Mouse (Mus musculus): ENCODE measurements around the gene Plpp2. TPM values are rescaled to one million over a fixed set of nuclear protein-coding genes. Genes with fewer than 3 reads are reported as not detected.

Plpp2 gene
- total and polyA plus RNA-seq, 3 experiments = 11.5 to 19.3 (median 13.9) TPM

GRCm38 (mm10) chr10:79554330-79555237 lies 21.0 kb upstream of the Plpp2 start, which contains the start of gene Mier2:
Gene Mier2, minus strand, starts transcription at chr10:79555199.
- Histone ChIP-seq H3K79me2 (replicated peaks; ENCODE audit: control insufficient read depth, extremely low read depth, insufficient read depth, poor library complexity, severe bottlenecking) (peaks cover 6% of the 10 kb centered on the region), H3K27me3 (replicated peaks) (peaks cover 17% of the 10 kb centered on the region), H3K4me1 (ENCODE audit: control insufficient read depth in 1 of 2, insufficient read depth in 2 of 2) (peaks cover 11 to 28% of the 10 kb centered on the region in 2 experiments), H3K27ac (ENCODE audit: insufficient read depth, low read depth) (no peak within 1 kb of the TSS), H3K9me3 (replicated peaks; ENCODE audit: low read length) (peaks cover 7% of the 10 kb centered on the region), H3K4me3 (replicated peaks in 1 of 3; ENCODE audit: low read depth in 2 of 3, low read length in 2 of 3, poor library complexity in 1 of 3) (peak within 1 kb of the TSS; percentile 71 to 93 (median 91)), H3K9ac (ENCODE audit: insufficient read depth, low read depth) (peak within 1 kb of the TSS; percentile 67), H3K36me3 (replicated peaks in 1 of 2; ENCODE audit: control insufficient read depth in 1 of 2, insufficient read depth in 1 of 2, low read length in 1 of 2) (peaks cover 6 to 24% of the 10 kb centered on the region in 2 experiments), H3K4me2 (ENCODE audit: insufficient read depth, low read depth, poor library complexity, severe bottlenecking) (peak within 1 kb of the TSS; percentile 87)
- dilution Hi-C loops (cut with MboI; ENCODE audit: extremely low pct_ligation_motif_present, extremely low pct_unique_long_range_greater_than_20kb, low sequenced_read_pairs) = no loop called here
- TF ChIP-seq SMC3 (IDR thresholded peaks at IDR 0.05; ENCODE audit: low read depth, low read length) (no peak), MXI1 (IDR thresholded peaks at IDR 0.05; ENCODE audit: low read depth, low read length) (peak; percentile 29; the same call in 1 of the 2 replicates), RAD21 (IDR thresholded peaks at IDR 0.05; ENCODE audit: low read depth, low read length) (no peak), HCFC1 (IDR thresholded peaks at IDR 0.05; ENCODE audit: low read depth, low read length) (peak; percentile 34; the same call in 1 of the 2 replicates), NRF1 (IDR thresholded peaks at IDR 0.05; ENCODE audit: low read depth, low read length) (peak; percentile 81), ZMIZ1 (IDR thresholded peaks at IDR 0.05; ENCODE audit: low read depth, low read length) (peak; percentile 53; the same call in 1 of the 2 replicates), POLR2A (IDR thresholded peaks at IDR 0.05; ENCODE audit: low read depth, low read length) (peak; percentile 84), POLR2AphosphoS2 (IDR thresholded peaks at IDR 0.05; ENCODE audit: low read depth, low read length) (no peak), NELFE (IDR thresholded peaks at IDR 0.05; ENCODE audit: low read depth, low read length) (peak; percentile 70), SIN3A (IDR thresholded peaks at IDR 0.05; ENCODE audit: low read length) (peak; percentile 57), ZKSCAN1 (IDR thresholded peaks at IDR 0.05; ENCODE audit: borderline replicate concordance, low read depth, low read length) (peak; percentile 99), CHD2 (IDR thresholded peaks at IDR 0.05; ENCODE audit: low read length) (0 out of 2 replicates have a peak, but pooled peaks have one; percentile 29)
- in situ Hi-C loops (cut with MboI; ENCODE audit: low pct_ligation_motif_present, low pct_unique_long_range_greater_than_20kb, low sequenced_read_pairs) = no loop called here
- DNase-seq (ENCODE audit: extremely low read depth) = peak; percentile 62

- H3K4me1 ChIP-seq (ENCODE audit: control insufficient read depth in 1 of 2, insufficient read depth in 2 of 2) = peaks cover 11 to 28% of the 10 kb centered on the region in 2 experiments
- peaks cover 15 to 33% of the 10 kb centered on the region in 2 experiments for H3K36me3 ChIP-seq (replicated peaks in 1 of 2; ENCODE audit: control insufficient read depth in 1 of 2, insufficient read depth in 1 of 2, low read length in 1 of 2)
- dilution Hi-C loops (cut with MboI; ENCODE audit: extremely low pct_ligation_motif_present, extremely low pct_unique_long_range_greater_than_20kb, low sequenced_read_pairs) (no loop called here), in situ Hi-C loops (cut with MboI; ENCODE audit: low pct_ligation_motif_present, low pct_unique_long_range_greater_than_20kb, low sequenced_read_pairs) (no loop called here)
- peaks cover 5% of the 10 kb centered on the region for H3K9me3 ChIP-seq (replicated peaks; ENCODE audit: low read length)
- peak overlapping the region; percentile 87 for H3K4me2 ChIP-seq (ENCODE audit: insufficient read depth, low read depth, poor library complexity, severe bottlenecking)
- peaks cover 14% of the 10 kb centered on the region for H3K27me3 ChIP-seq (replicated peaks)
- no peak for DNase-seq (ENCODE audit: extremely low read depth)
- H3K79me2 ChIP-seq (replicated peaks; ENCODE audit: control insufficient read depth, extremely low read depth, insufficient read depth, poor library complexity, severe bottlenecking) = peaks cover 6% of the 10 kb centered on the region
- peak overlapping the region; percentile 71 to 93 (median 91) for H3K4me3 ChIP-seq (replicated peaks in 1 of 3; ENCODE audit: low read depth in 2 of 3, low read length in 2 of 3, poor library complexity in 1 of 3)
- peak overlapping the region; percentile 67; the same call in 1 of the 2 replicates for H3K9ac ChIP-seq (ENCODE audit: insufficient read depth, low read depth)
- H3K27ac ChIP-seq (ENCODE audit: insufficient read depth, low read depth) = no peak overlapping the region
- TF ChIP-seq RCOR1 (conservative IDR thresholded peaks at IDR 0.05; ENCODE audit: low read depth, low read length) (no peak), MAX (IDR thresholded peaks at IDR 0.05; ENCODE audit: low read length) (no peak), HCFC1 (IDR thresholded peaks at IDR 0.05; ENCODE audit: low read depth, low read length) (no peak), NRF1 (IDR thresholded peaks at IDR 0.05; ENCODE audit: low read depth, low read length) (no peak), E2F4 (IDR thresholded peaks at IDR 0.05; ENCODE audit: insufficient replicate concordance, low read depth, low read length) (no peak), ZMIZ1 (IDR thresholded peaks at IDR 0.05; ENCODE audit: low read depth, low read length) (no peak), BHLHE40 (IDR thresholded peaks at IDR 0.05; ENCODE audit: low read depth, low read length) (no peak), ZNF384 (IDR thresholded peaks at IDR 0.05; ENCODE audit: low read depth, low read length) (no peak), POLR2AphosphoS2 (IDR thresholded peaks at IDR 0.05; ENCODE audit: low read depth, low read length) (no peak), NELFE (IDR thresholded peaks at IDR 0.05; ENCODE audit: low read depth, low read length) (no peak), CHD1 (IDR thresholded peaks at IDR 0.05; ENCODE audit: low read depth, low read length) (no peak), IRF4 (IDR thresholded peaks at IDR 0.05; ENCODE audit: low read depth, low read length) (no peak), MAZ (IDR thresholded peaks at IDR 0.05; ENCODE audit: low read depth, low read length) (no peak), MAFK (IDR thresholded peaks at IDR 0.05; ENCODE audit: insufficient replicate concordance, low read length) (no peak)
Measured at GRCm38 (mm10) chr10:79553691-79554090, 20.1 kb upstream of the Plpp2 start.

Data from CH12.LX (cell line).